Mouse (Mus musculus) liver, postnatal 0 days (tissue): ENCODE data around the gene Twistnb.

Experiments used
- CTCF ChIP-seq: sonication (generic); IDR thresholded peaks from 2 replicates; pipeline ENCODE4 v1.5.1; 2016; ENCODE audit warnings: antibody characterized with exemption, low read depth
- EP300 ChIP-seq: IDR thresholded peaks from 2 replicates; pipeline ENCODE4 v1.6.1; 2016; ENCODE audit warnings: antibody characterized with exemption, low read depth, mild to moderate bottlenecking

DNA sequence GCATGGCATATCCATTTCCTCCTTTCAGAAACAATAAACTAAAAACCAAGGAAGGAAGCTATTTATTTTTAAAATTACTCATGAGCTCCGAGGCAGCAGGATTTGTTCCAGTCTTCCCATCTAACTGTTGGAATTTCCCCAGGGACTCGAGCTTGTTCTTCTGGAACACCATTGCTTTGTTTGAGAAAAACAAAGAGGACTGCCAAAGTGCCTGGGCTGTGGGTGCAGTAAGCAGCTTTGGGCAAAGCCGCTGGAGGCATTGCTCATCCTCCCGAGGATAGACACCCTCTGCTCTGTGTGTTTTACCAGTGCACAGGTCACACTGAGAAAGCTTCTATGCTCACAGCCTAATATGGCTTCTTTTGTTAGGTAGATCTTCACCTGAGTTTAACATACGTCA is 26.8 kb downstream of the Twistnb start:
- TF ChIP-seq CTCF (no peak), EP300 (no peak)
